Mouse (Mus musculus) small intestine, adult 2 months (tissue): ENCODE measurements at regions not wholly inside any gene's neighbourhood (a gene's known extent, or its start where the extent isn't known, plus 50 kb on each side); places are given as distances from the start of the nearest gene placed in this dataset.

Experiments
- CTCF ChIP-seq: fragments of 200-500 bp; IDR thresholded peaks from 2 replicates; pipeline ENCODE4 v1.5.1; 2012; ENCODE audit warnings: low read depth, mild to moderate bottlenecking, control low read depth, inconsistent platforms, low read length, moderate library complexity, mixed read lengths; ENCODE audit not compliant: insufficient replicate concordance, insufficient read length; ENCODE audit errors: extremely low read depth
- POLR2A ChIP-seq: fragments of 200-500 bp; IDR thresholded peaks from 2 replicates; pipeline ENCODE4 v1.6.1; 2012; ENCODE audit warnings: low read depth, mild to moderate bottlenecking, control low read depth, inconsistent platforms, low read length, moderate library complexity

DNA sequence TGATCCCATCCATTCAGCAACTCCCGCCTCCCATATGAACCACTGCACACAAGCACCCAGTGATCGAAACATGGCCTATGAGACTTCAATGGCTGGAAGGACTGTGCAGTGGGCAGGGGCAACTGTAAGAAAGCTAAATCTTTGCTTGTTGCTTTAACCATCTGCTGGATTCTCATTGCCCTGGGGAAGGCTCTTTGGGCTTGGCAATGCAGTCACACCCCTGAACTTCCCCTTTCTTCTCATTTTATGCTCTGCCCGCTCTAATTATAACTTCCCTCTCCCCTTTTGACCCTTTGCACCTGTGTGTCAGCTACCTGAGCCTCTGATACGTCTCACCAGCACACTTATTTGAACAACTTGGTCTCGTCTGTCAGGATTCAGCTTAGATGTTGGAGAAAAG is 70.6 kb downstream of the S1pr1 start:
- TF ChIP-seq CTCF (no peak), POLR2A (no peak)
